Mouse (Mus musculus): ENCODE results near the gene Csad. TPM values are rescaled to one million over a fixed set of nuclear protein-coding genes. Genes with fewer than 3 reads are reported as not detected.
"Not testable (repeated sequence)": the region's sequence is repeated elsewhere in the genome, so short reads cannot be mapped to it uniquely, and the experiment has no call there.

Gene Csad
- polyA plus RNA-seq, 1 experiment from 2014 or later, result 33.6 TPM

DNA sequence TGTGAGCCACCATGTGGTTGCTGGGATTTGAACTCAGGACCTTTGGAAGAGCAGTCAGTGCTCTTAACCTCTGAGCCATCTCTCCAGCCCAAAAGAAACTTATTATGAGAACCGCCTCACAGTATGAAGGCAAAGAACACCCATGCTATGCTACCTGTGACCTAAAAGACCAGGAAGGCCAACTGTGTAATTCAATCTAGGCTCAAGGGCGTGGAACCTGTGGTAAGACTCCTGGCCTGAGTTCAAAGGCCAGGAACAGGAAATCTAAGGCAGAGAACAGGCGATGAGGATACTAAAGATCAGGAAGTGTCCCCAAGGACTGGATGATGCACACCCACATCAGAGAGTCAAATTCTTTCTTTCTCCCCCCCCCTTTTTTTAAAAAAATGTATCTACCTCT, 30.9 kb downstream of the Csad start:
- Histone ChIP-seq H3K9ac (replicated peaks) (no peak overlapping the region), H3K4me3 (replicated peaks) (no peak overlapping the region), H3K27me3 (replicated peaks) (no peaks in the 10 kb centered on the region), H3K9me3 (replicated peaks) (no peaks in the 10 kb centered on the region), H3K4me2 (no peak overlapping the region), H3K4me1 (no peaks in the 10 kb centered on the region), H3K36me3 (0 out of 2 replicates have a peak, but pooled peaks cover 3% of the 10 kb centered on the region), H3K27ac (replicated peaks) (no peak overlapping the region)
- no peak for ATAC-seq (ENCODE audit: low FRiP score)
- WGBS, result 97% methylated on average over 3 of the region's 3 CpGs

DNA sequence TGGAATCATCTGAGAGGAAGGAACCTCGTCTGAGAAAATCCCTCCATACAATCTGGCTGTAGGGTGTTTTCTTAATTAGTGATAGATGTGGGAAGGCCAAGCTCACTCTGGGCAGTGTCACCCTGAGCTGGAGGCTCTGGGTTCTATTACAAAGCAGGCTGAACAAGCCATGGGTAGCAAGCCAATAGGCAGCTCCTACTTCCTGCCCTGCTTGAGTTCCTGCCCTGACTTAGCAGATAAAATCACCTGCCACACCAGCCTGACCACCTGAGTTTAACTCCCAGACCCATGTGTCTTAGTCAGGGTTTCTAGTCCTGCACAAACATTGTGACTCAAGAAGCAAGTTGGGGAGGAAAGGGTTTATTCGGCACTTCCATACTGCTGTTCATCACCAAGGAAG, 35.5 kb downstream of the Csad start:
- no peaks in the 10 kb centered on the region for H3K36me3 ChIP-seq
- H3K27ac ChIP-seq (replicated peaks), result no peak overlapping the region
- H3K4me3 ChIP-seq (replicated peaks), result no peak overlapping the region
- no peaks in the 10 kb centered on the region for H3K4me1 ChIP-seq
- no peak for ATAC-seq (ENCODE audit: low FRiP score)
- WGBS, result 73% methylated on average over 2 of the region's 2 CpGs
- no peak overlapping the region for H3K4me2 ChIP-seq
- H3K9ac ChIP-seq (replicated peaks), result no peak overlapping the region
- H3K27me3 ChIP-seq (replicated peaks), result no peaks in the 10 kb centered on the region
- H3K9me3 ChIP-seq (replicated peaks), result no peaks in the 10 kb centered on the region

- WGBS, result 61% methylated on average over 6 of the region's 6 CpGs
- no peak overlapping the region for H3K27ac ChIP-seq (replicated peaks)
- H3K4me2 ChIP-seq, result no peak overlapping the region
- no peaks in the 10 kb centered on the region for H3K36me3 ChIP-seq
- ATAC-seq (ENCODE audit: low FRiP score), result no peak
- no peaks in the 10 kb centered on the region for H3K4me1 ChIP-seq
- no peaks in the 10 kb centered on the region for H3K9me3 ChIP-seq (replicated peaks)
- H3K9ac ChIP-seq (replicated peaks), result no peak overlapping the region
- H3K27me3 ChIP-seq (replicated peaks), result no peaks in the 10 kb centered on the region
- no peak overlapping the region for H3K4me3 ChIP-seq (replicated peaks)
These were observed 36.9 kb downstream of the Csad start for GRCm38 (mm10) chr15:102167620-102168021.

GRCm38 (mm10) chr15:102165468-102166100, 38.9 kb downstream of the Csad start:
- no peaks in the 10 kb centered on the region for H3K9me3 ChIP-seq (replicated peaks)
- 61% methylated on average over 6 of the region's 6 CpGs for WGBS
- no peak overlapping the region for H3K9ac ChIP-seq (replicated peaks)
- H3K36me3 ChIP-seq, result no peaks in the 10 kb centered on the region
- no peak overlapping the region for H3K27ac ChIP-seq (replicated peaks)
- H3K4me1 ChIP-seq, result no peaks in the 10 kb centered on the region
- no peaks in the 10 kb centered on the region for H3K27me3 ChIP-seq (replicated peaks)
- no peak overlapping the region for H3K4me2 ChIP-seq
- H3K4me3 ChIP-seq (replicated peaks), result no peak overlapping the region
- no peak for ATAC-seq (ENCODE audit: low FRiP score)

GRCm38 (mm10) chr15:102163900-102164693, 40.4 kb downstream of the Csad start:
- no peak overlapping the region for H3K4me3 ChIP-seq (replicated peaks)
- no peaks in the 10 kb centered on the region for H3K9me3 ChIP-seq (replicated peaks)
- no peaks in the 10 kb centered on the region for H3K4me1 ChIP-seq
- WGBS, result 64% methylated on average over 3 of the region's 3 CpGs
- no peaks in the 10 kb centered on the region for H3K27me3 ChIP-seq (replicated peaks)
- no peaks in the 10 kb centered on the region for H3K36me3 ChIP-seq
- H3K4me2 ChIP-seq, result no peak overlapping the region
- no peak overlapping the region for H3K27ac ChIP-seq (replicated peaks)
- H3K9ac ChIP-seq (replicated peaks), result no peak overlapping the region
- no peak for ATAC-seq (ENCODE audit: low FRiP score)

- Histone ChIP-seq H3K27ac (replicated peaks) (no peak overlapping the region), H3K9me3 (replicated peaks) (no peaks in the 10 kb centered on the region), H3K4me3 (replicated peaks) (no peak overlapping the region), H3K27me3 (replicated peaks) (no peaks in the 10 kb centered on the region), H3K9ac (replicated peaks) (no peak overlapping the region), H3K4me2 (no peak overlapping the region), H3K36me3 (no peaks in the 10 kb centered on the region), H3K4me1 (peaks cover 4% of the 10 kb centered on the region; the same call in 1 of the 2 replicates)
- 72% methylated on average over 27 of the region's 27 CpGs for WGBS
- no peak for ATAC-seq (ENCODE audit: low FRiP score)
These were observed 44.0 kb downstream of the Csad start for GRCm38 (mm10) chr15:102160415-102161060.

GRCm38 (mm10) chr15:102156836-102157235, 47.7 kb downstream of the Csad start:
- peaks cover 8% of the 10 kb centered on the region; the same call in 1 of the 2 replicates for H3K4me1 ChIP-seq
- no peaks in the 10 kb centered on the region for H3K36me3 ChIP-seq
- H3K27me3 ChIP-seq (replicated peaks), result no peaks in the 10 kb centered on the region
- H3K4me2 ChIP-seq, result peak overlapping the region; percentile 11; the same call in 1 of the 2 replicates
- H3K4me3 ChIP-seq (replicated peaks), result no peak overlapping the region
- H3K9ac ChIP-seq (replicated peaks), result no peak overlapping the region
- H3K27ac ChIP-seq (replicated peaks), result no peak overlapping the region
- no peaks in the 10 kb centered on the region for H3K9me3 ChIP-seq (replicated peaks)
- 32% methylated on average over 20 of the region's 20 CpGs for WGBS
- ATAC-seq (ENCODE audit: low FRiP score), result no peak

DNA sequence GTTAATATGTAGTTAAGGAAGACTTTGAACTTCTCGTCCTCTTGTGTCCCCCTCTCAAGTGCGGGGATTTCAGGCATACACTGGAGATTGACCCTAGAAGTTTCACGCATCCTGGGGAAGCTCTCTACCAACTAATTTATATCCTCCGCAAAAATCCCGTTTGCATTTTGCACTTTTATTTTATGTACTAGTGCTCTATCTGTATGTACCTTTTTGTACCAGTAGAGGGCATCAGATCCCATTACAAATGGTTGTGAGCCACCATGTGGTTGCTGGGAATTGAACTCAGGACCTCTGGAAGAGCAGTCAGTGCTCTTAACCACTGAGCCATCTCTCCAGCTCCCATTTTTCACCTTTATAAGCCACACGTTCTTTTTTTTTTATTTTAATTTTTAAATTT, 49.5 kb downstream of the Csad start:
- not testable (repeated sequence) for H3K27me3 ChIP-seq (replicated peaks); H3K9me3 ChIP-seq (replicated peaks); ATAC-seq (ENCODE audit: low FRiP score); H3K9ac ChIP-seq (replicated peaks); H3K4me2 ChIP-seq; H3K36me3 ChIP-seq; H3K27ac ChIP-seq (replicated peaks); H3K4me3 ChIP-seq (replicated peaks); H3K4me1 ChIP-seq
- WGBS, result 93% methylated on average over 6 of the region's 6 CpGs

GRCm38 (mm10) chr15:102152646-102153045, 51.9 kb downstream of the Csad start:
- H3K36me3 ChIP-seq, result no peaks in the 10 kb centered on the region
- H3K4me3 ChIP-seq (replicated peaks), result no peak overlapping the region
- no peak for ATAC-seq (ENCODE audit: low FRiP score)
- peaks cover 8% of the 10 kb centered on the region; the same call in 1 of the 2 replicates for H3K4me1 ChIP-seq
- no peaks in the 10 kb centered on the region for H3K27me3 ChIP-seq (replicated peaks)
- no peak overlapping the region for H3K4me2 ChIP-seq
- no peak overlapping the region for H3K9ac ChIP-seq (replicated peaks)
- no peak overlapping the region for H3K27ac ChIP-seq (replicated peaks)
- WGBS, result 21% methylated on average over 4 of the region's 4 CpGs
- H3K9me3 ChIP-seq (replicated peaks), result no peaks in the 10 kb centered on the region

GRCm38 (mm10) chr15:102150301-102151135, 54.0 kb downstream of the Csad start, which contains the start of gene Soat2:
TSS of gene Soat2 (plus strand) at chr15:102150526.
- Histone ChIP-seq H3K4me3 (replicated peaks) (no peak within 1 kb of the TSS), H3K27ac (replicated peaks) (no peak within 1 kb of the TSS), H3K9ac (replicated peaks) (no peak within 1 kb of the TSS), H3K9me3 (replicated peaks) (no peaks in the 10 kb centered on the region), H3K27me3 (replicated peaks) (peaks cover 7% of the 10 kb centered on the region), H3K4me2 (no peak within 1 kb of the TSS; the same call in 1 of the 2 replicates), H3K4me1 (0 out of 2 replicates have a peak, but pooled peaks cover 4% of the 10 kb centered on the region), H3K36me3 (no peaks in the 10 kb centered on the region)
- ATAC-seq (ENCODE audit: low FRiP score), result no peak
- WGBS, result 60% methylated on average over 20 of the region's 20 CpGs

DNA sequence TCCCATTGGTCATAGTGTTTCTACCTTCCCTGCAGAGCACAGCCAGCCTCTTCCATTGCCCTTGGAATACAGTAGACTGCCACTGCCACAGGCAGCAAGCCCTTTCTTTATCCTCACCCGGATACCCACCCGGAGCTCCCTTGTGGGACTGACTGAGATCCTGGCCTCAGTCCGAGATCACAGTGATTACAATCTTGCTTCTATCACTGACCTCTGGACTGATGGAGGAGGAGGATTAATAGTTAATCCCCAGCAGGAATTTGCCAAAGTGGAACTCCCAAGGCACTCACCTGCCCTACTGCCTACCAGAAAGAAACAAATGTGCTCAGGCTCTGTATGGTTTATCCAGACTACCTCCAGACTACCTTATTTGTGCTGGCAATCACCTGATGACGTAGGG, 55.0 kb downstream of the Csad start:
- Histone ChIP-seq H3K27ac (replicated peaks) (no peak overlapping the region), H3K4me1 (peaks cover 6% of the 10 kb centered on the region; the same call in 1 of the 2 replicates), H3K9me3 (replicated peaks) (no peaks in the 10 kb centered on the region), H3K27me3 (replicated peaks) (peaks cover 17% of the 10 kb centered on the region), H3K9ac (replicated peaks) (no peak overlapping the region), H3K4me3 (replicated peaks) (no peak overlapping the region), H3K4me2 (no peak overlapping the region), H3K36me3 (no peaks in the 10 kb centered on the region)
- no peak for ATAC-seq (ENCODE audit: low FRiP score)
- 87% methylated on average over 4 of the region's 4 CpGs for WGBS
